Mouse (Mus musculus): ENCODE measurements around the gene Slc30a2. TPM values are rescaled to one million over a fixed set of nuclear protein-coding genes. Genes with fewer than 3 reads are reported as not detected.
A peak's percentile ranks its signal among the peaks of the same experiment; 100 is the strongest.

The Slc30a2 gene
- polyA plus RNA-seq, 1 experiment from 2014 or later, result not detected

GRCm38 (mm10) chr4:134352929-134353328 is 9.9 kb downstream of the Slc30a2 start:
- no peaks in the 10 kb centered on the region for H3K36me3 ChIP-seq
- WGBS, result 75% methylated on average over 7 of the region's 7 CpGs
- no peak overlapping the region for H3K4me3 ChIP-seq
- H3K4me1 ChIP-seq, result peaks cover 31% of the 10 kb centered on the region
- DNase-seq (ENCODE audit: low spot score), result no peak
- H3K9me3 ChIP-seq (replicated peaks), result no peaks in the 10 kb centered on the region
- H3K27me3 ChIP-seq (ENCODE audit: low read depth, poor library complexity, severe bottlenecking), result peaks cover 21% of the 10 kb centered on the region
- H3K27ac ChIP-seq, result no peak overlapping the region

- DNase-seq (ENCODE audit: low spot score), result no peak
- H3K27ac ChIP-seq, result no peak overlapping the region
- no peak overlapping the region for H3K4me3 ChIP-seq
- no peaks in the 10 kb centered on the region for H3K36me3 ChIP-seq
- peaks cover 24% of the 10 kb centered on the region for H3K27me3 ChIP-seq (ENCODE audit: low read depth, poor library complexity, severe bottlenecking)
- H3K9me3 ChIP-seq (replicated peaks), result no peaks in the 10 kb centered on the region
- peaks cover 31% of the 10 kb centered on the region for H3K4me1 ChIP-seq
- WGBS, result 74% methylated on average over 5 of the region's 5 CpGs
These were observed 10.8 kb downstream of the Slc30a2 start for GRCm38 (mm10) chr4:134353527-134354409.

GRCm38 (mm10) chr4:134355841-134356452 is 13.0 kb downstream of the Slc30a2 start:
- WGBS, result 47% methylated on average over 16 of the region's 16 CpGs
- no peaks in the 10 kb centered on the region for H3K36me3 ChIP-seq
- peaks cover 34% of the 10 kb centered on the region for H3K27me3 ChIP-seq (ENCODE audit: low read depth, poor library complexity, severe bottlenecking)
- H3K4me3 ChIP-seq, result no peak overlapping the region
- peaks cover 35% of the 10 kb centered on the region for H3K4me1 ChIP-seq
- no peak overlapping the region for H3K27ac ChIP-seq
- DNase-seq (ENCODE audit: low spot score), result no peak
- H3K9me3 ChIP-seq (replicated peaks), result no peaks in the 10 kb centered on the region

GRCm38 (mm10) chr4:134356591-134357460 is 13.8 kb downstream of the Slc30a2 start:
- peak; percentile 77 for DNase-seq (ENCODE audit: low spot score)

GRCm38 (mm10) chr4:134357461-134357771 is 14.4 kb downstream of the Slc30a2 start:
- peaks cover 36% of the 10 kb centered on the region for H3K4me1 ChIP-seq
- H3K4me3 ChIP-seq, result no peak overlapping the region
- no peak overlapping the region for H3K27ac ChIP-seq
- peaks cover 34% of the 10 kb centered on the region for H3K27me3 ChIP-seq (ENCODE audit: low read depth, poor library complexity, severe bottlenecking)
- no peaks in the 10 kb centered on the region for H3K9me3 ChIP-seq (replicated peaks)
- DNase-seq (ENCODE audit: low spot score), result no peak
- no peaks in the 10 kb centered on the region for H3K36me3 ChIP-seq
- WGBS, result 47% methylated on average over 17 of the region's 17 CpGs

More at GRCm38 (mm10) chr4:134356591-134357460, 13.8 kb downstream of the Slc30a2 start:
- WGBS, result 21% methylated on average over 22 of the region's 22 CpGs
- Histone ChIP-seq H3K4me3 (no peak overlapping the region), H3K36me3 (no peaks in the 10 kb centered on the region), H3K9me3 (replicated peaks) (no peaks in the 10 kb centered on the region), H3K27me3 (ENCODE audit: low read depth, poor library complexity, severe bottlenecking) (peaks cover 34% of the 10 kb centered on the region), H3K27ac (no peak overlapping the region), H3K4me1 (peaks cover 37% of the 10 kb centered on the region)

- WGBS, result 88% methylated on average over 6 of the region's 6 CpGs
- no peak for DNase-seq (ENCODE audit: low spot score)
- Histone ChIP-seq H3K9me3 (replicated peaks) (no peaks in the 10 kb centered on the region), H3K4me3 (no peak overlapping the region), H3K27ac (no peak overlapping the region), H3K4me1 (peaks cover 45% of the 10 kb centered on the region), H3K27me3 (ENCODE audit: low read depth, poor library complexity, severe bottlenecking) (peaks cover 38% of the 10 kb centered on the region), H3K36me3 (no peaks in the 10 kb centered on the region)
These were observed 16.7 kb downstream of the Slc30a2 start for GRCm38 (mm10) chr4:134359649-134360048.

GRCm38 (mm10) chr4:134361215-134361614 is 18.2 kb downstream of the Slc30a2 start:
- H3K27ac ChIP-seq, result 0 out of 2 replicates have a peak overlapping the region, but pooled peaks have one; percentile 21
- 26% methylated on average over 5 of the region's 5 CpGs for WGBS
- peaks cover 47% of the 10 kb centered on the region for H3K27me3 ChIP-seq (ENCODE audit: low read depth, poor library complexity, severe bottlenecking)
- H3K4me1 ChIP-seq, result peaks cover 47% of the 10 kb centered on the region
- H3K9me3 ChIP-seq (replicated peaks), result no peaks in the 10 kb centered on the region
- H3K4me3 ChIP-seq, result no peak overlapping the region
- no peaks in the 10 kb centered on the region for H3K36me3 ChIP-seq
- DNase-seq (ENCODE audit: low spot score), result peak; percentile 48

GRCm38 (mm10) chr4:134362124-134362523 is 19.1 kb downstream of the Slc30a2 start:
- H3K27me3 ChIP-seq (ENCODE audit: low read depth, poor library complexity, severe bottlenecking), result peaks cover 54% of the 10 kb centered on the region
- 68% methylated on average over 9 of the region's 9 CpGs for WGBS
- no peak for DNase-seq (ENCODE audit: low spot score)

GRCm38 (mm10) chr4:134362586-134362985 is 19.6 kb downstream of the Slc30a2 start:
- Histone ChIP-seq H3K27ac (peak overlapping the region; percentile 27; the same call in 1 of the 2 replicates), H3K9me3 (replicated peaks) (no peaks in the 10 kb centered on the region), H3K4me3 (0 out of 2 replicates have a peak overlapping the region, but pooled peaks have one; percentile 15), H3K4me1 (peaks cover 36% of the 10 kb centered on the region), H3K27me3 (ENCODE audit: low read depth, poor library complexity, severe bottlenecking) (peaks cover 54% of the 10 kb centered on the region), H3K36me3 (no peaks in the 10 kb centered on the region)
- 29% methylated on average over 9 of the region's 9 CpGs for WGBS
- DNase-seq (ENCODE audit: low spot score), result no peak

More at GRCm38 (mm10) chr4:134362124-134362523, 19.1 kb downstream of the Slc30a2 start:
- 0 out of 2 replicates have a peak overlapping the region, but pooled peaks have one; percentile 43 for H3K27ac ChIP-seq
- no peaks in the 10 kb centered on the region for H3K36me3 ChIP-seq
- H3K4me1 ChIP-seq, result peaks cover 39% of the 10 kb centered on the region
- no peak overlapping the region for H3K4me3 ChIP-seq
- H3K9me3 ChIP-seq (replicated peaks), result no peaks in the 10 kb centered on the region

- no peaks in the 10 kb centered on the region for H3K36me3 ChIP-seq
- no peak for DNase-seq (ENCODE audit: low spot score)
- WGBS, result 46% methylated on average over 5 of the region's 5 CpGs
- no peaks in the 10 kb centered on the region for H3K9me3 ChIP-seq (replicated peaks)
- H3K27me3 ChIP-seq (ENCODE audit: low read depth, poor library complexity, severe bottlenecking), result peaks cover 59% of the 10 kb centered on the region
- no peak overlapping the region for H3K4me3 ChIP-seq
- H3K27ac ChIP-seq, result no peak overlapping the region
- H3K4me1 ChIP-seq, result peaks cover 38% of the 10 kb centered on the region
These were observed 22.3 kb downstream of the Slc30a2 start for GRCm38 (mm10) chr4:134365280-134365679.

- Histone ChIP-seq H3K9me3 (replicated peaks) (no peaks in the 10 kb centered on the region), H3K4me3 (peak overlapping the region; percentile 60), H3K27me3 (ENCODE audit: low read depth, poor library complexity, severe bottlenecking) (peaks cover 81% of the 10 kb centered on the region), H3K4me1 (peaks cover 25% of the 10 kb centered on the region), H3K27ac (no peak overlapping the region), H3K36me3 (no peaks in the 10 kb centered on the region)
- DNase-seq (ENCODE audit: low spot score), result no peak
- WGBS, result 1% methylated on average over 18 of the region's 18 CpGs
These were observed 27.8 kb downstream of the Slc30a2 start for GRCm38 (mm10) chr4:134370649-134371221.

- H3K36me3 ChIP-seq, result no peaks in the 10 kb centered on the region
- no peak for DNase-seq (ENCODE audit: low spot score)
- peak overlapping the region; percentile 60 for H3K4me3 ChIP-seq
- no peaks in the 10 kb centered on the region for H3K9me3 ChIP-seq (replicated peaks)
- peaks cover 76% of the 10 kb centered on the region for H3K27me3 ChIP-seq (ENCODE audit: low read depth, poor library complexity, severe bottlenecking)
- H3K27ac ChIP-seq, result no peak overlapping the region
- H3K4me1 ChIP-seq, result peaks cover 25% of the 10 kb centered on the region
- WGBS, result 1% methylated on average over 17 of the region's 17 CpGs
These were observed 28.4 kb downstream of the Slc30a2 start for GRCm38 (mm10) chr4:134371316-134371855.
